Mouse (Mus musculus) kidney, postnatal 36 days (tissue): ENCODE results near the gene Mapk3.

Experiments
- DNase-seq, 2 experiments: peaks; one replicate each; pipeline ENCODE4 v3.0.0; 2021 to 2022; ENCODE audit warnings: mixed read lengths in 2 of 2

Mapk3 gene

GRCm38 (mm10) chr7:126803181-126803580, 43.8 kb downstream of the Mapk3 start:
- DNase-seq = no peak

GRCm38 (mm10) chr7:126803751-126804150, 44.4 kb downstream of the Mapk3 start:
- no peak for DNase-seq

GRCm38 (mm10) chr7:126806956-126807355, 47.6 kb downstream of the Mapk3 start:
- peak; percentile 68 to 72 for DNase-seq

GRCm38 (mm10) chr7:126807405-126807804, 48.0 kb downstream of the Mapk3 start:
- no peak for DNase-seq

- peak; percentile 94 for DNase-seq
Measured at GRCm38 (mm10) chr7:126808703-126809455, 49.5 kb downstream of the Mapk3 start.

GRCm38 (mm10) chr7:126809723-126810369, 50.4 kb downstream of the Mapk3 start:
- DNase-seq = no peak
